Mouse (Mus musculus) C3H10T1/2 (cell line): ENCODE measurements around the gene Olfr295. TPM values are rescaled to one million over a fixed set of nuclear protein-coding genes. Genes with fewer than 3 reads are reported as not detected.

Source experiments
- polyA plus RNA-seq, 2 experiments: library from polyadenylated mRNA; unstranded; fragments of >200 nt; fragmentation: generic; extraction: Trizol; gene quantifications; one replicate each; pipeline ENCODE4 v1.2.1; 2012; ENCODE audit warnings: missing spikeins in 2 of 2

Gene Olfr295
- not detected for polyA plus RNA-seq

DNA sequence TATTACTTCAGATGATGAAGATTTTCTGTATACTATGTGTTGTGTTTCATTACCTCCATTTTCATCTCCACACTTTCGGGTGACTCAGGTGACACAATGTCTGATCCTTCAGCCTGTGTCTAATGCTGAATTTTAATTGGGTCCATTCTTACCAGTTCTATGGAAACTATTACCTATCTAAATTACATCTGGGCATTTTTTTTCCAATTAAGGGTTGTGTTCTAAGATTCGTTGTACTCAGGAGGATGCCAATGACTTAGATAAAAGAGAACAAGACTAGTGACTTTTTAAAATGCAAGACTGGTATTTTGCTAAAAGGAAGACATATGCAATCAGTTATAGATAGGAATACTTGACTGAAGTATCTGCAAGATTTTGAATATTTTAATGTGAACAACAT, at the start of gene Olfr295:
Gene Olfr295, plus strand, starts transcription at position 301 of the 400 bp plus-strand sequence.

DNA sequence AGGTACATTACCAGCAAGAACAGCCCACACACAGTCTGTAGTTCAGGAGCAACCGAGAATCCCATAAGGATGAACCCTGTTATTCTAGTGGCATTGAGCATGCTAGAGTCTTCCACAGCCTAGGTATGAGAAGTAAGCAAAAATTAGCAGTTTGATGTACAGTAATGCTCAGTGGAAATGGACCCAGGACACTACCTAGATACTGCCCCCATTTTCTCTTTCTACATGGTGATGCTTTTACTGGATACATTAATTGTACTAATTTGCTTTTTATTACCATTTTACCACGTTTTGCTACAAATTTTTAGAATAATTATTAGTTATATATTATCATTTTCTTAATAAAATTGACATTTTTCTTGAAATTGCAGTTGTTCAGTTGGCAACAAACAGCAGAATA, 32.9 kb downstream of the Olfr295 start, which contains the start of gene Olfr294:
Gene Olfr294, minus strand, starts transcription at position 101 of the 400 bp plus-strand sequence.

Other genes starting within 250 kb of the Olfr295 start
- not detected for gene Olfr307, start 246.3 kb upstream of the Olfr295 start, polyA plus RNA-seq
- gene Olfr305, start 216.9 kb upstream of the Olfr295 start, polyA plus RNA-seq: not detected
- gene Olfr304, start 197.2 kb upstream of the Olfr295 start, polyA plus RNA-seq: not detected
- not detected for gene Olfr303, start 186.1 kb upstream of the Olfr295 start, polyA plus RNA-seq
- not detected for gene Olfr301, start 180.0 kb upstream of the Olfr295 start, polyA plus RNA-seq
- not detected for gene Olfr299, start 123.9 kb upstream of the Olfr295 start, polyA plus RNA-seq
- gene Olfr298, start 91.4 kb upstream of the Olfr295 start, polyA plus RNA-seq: not detected
- gene Olfr297, start 63.9 kb upstream of the Olfr295 start, polyA plus RNA-seq: not detected
- gene Olfr294, start 32.8 kb downstream of the Olfr295 start, polyA plus RNA-seq: not detected
- not detected for gene Olfr293, start 65.2 kb downstream of the Olfr295 start, polyA plus RNA-seq
- not detected for gene Olfr292, start 104.5 kb downstream of the Olfr295 start, polyA plus RNA-seq
- under 1 TPM in 1 of 2 experiments, not detected in 1; 0.02 TPM for gene Folh1, start 192.1 kb downstream of the Olfr295 start, polyA plus RNA-seq
- gene Vmn2r77, start 211.2 kb downstream of the Olfr295 start, polyA plus RNA-seq: not detected